Mouse (Mus musculus): ENCODE measurements around the gene Pir.

DNA sequence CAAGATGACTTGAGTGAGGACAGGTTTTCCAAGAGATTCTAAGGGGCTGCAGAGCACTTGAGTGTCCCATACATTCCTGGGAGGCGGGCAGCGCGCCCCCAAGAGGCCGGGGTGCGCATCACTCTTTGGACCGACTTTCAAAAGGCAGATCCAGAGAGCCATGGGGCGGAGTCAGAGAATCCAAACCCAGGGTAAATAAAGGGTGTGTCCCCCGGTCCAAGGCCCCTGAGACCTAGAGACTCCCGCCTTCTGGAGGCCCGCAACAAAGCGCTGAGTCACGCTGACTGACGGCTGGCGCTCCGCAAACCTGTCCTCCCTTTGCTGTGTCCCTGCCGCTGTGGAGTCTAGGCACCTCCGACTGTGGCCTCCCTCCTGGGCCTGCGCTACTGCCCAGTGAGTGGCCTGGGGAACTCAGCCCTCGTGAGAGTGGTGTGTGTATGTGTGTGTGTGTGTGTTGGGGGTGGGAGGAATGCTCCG, at the start of gene Pir:
- TF ChIP-seq CTCF (IDR thresholded peaks at IDR 0.05; ENCODE audit: low read depth, low read length) (no peak), POLR2A (IDR thresholded peaks at IDR 0.05; ENCODE audit: borderline replicate concordance, low read depth, low read length) (no peak)

All from bone marrow macrophage, adult 2 months (primary cell).